Mouse (Mus musculus): Measurements from ENCODE around the gene Pemt. TPM values are rescaled to one million over a fixed set of nuclear protein-coding genes. Genes with fewer than 3 reads are reported as not detected.

Pemt gene
- polyA plus RNA-seq, 1 experiment from 2014 or later: 3.9 TPM

DNA sequence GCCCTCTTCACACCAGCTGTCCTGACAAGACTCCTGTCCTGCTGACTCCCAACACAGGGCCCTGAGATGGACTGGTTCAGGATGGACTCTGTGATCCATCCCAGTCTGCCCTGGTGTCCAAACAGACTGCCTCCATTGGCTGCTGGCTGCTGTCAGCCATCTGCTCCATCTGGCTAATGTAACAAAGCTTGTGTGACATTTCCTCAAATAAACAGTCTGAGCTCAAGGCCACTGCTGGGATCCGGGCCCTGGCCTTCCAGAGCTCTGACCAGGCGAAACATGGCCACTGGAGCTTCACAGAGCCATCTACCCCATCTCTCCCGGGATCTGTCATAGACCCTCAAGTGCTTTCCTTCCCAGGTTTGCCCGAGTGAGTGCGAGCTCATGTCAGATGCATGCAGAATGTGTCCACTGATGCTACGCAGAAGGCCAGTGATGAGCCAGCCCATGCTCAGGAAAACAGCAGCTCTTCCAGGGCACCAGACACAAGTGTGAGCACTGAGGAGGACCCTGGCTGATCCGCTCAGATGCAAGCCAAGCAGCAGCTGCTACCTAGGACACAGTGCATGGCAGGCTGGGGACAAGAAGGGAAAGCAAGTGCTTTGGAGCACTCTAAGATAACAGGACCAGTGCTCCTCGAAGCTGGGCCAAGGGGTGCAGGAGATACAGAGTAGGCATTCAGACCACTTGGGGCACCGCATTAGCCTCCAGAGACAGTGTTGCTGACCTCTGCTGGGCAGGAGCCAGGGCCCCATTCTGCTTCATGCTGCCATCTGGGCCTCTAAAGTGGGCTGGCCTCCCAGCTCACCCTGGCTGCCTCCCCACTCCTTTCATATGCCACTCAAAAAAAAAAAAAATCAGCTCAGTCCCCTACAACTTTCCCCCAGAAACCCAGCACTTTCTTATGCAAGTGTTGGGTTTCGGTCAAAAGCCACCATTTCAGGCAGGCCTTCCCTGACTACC is 18.1 kb downstream of the Pemt start:
- no peaks in the 10 kb centered on the region for H3K9me3 ChIP-seq
- no peak for ATAC-seq (ENCODE audit: insufficient number of reproducible peaks, insufficient read depth, low FRiP score, low TSS enrichment, low read depth)
- H3K4me3 ChIP-seq (replicated peaks): no peak overlapping the region
- 0 out of 2 replicates have a peak, but pooled peaks cover 4% of the 10 kb centered on the region for H3K27me3 ChIP-seq
- H3K27ac ChIP-seq: no peak overlapping the region
- peaks cover 3% of the 10 kb centered on the region for H3K4me1 ChIP-seq (replicated peaks)
- no peak overlapping the region for H3K4me2 ChIP-seq
- 70% methylated on average over 10 of the region's 10 CpGs for whole genome bisulfite sequencing
- no peaks in the 10 kb centered on the region for H3K36me3 ChIP-seq
- H3K9ac ChIP-seq (replicated peaks): no peak overlapping the region; the same call in 1 of the 2 replicates

DNA sequence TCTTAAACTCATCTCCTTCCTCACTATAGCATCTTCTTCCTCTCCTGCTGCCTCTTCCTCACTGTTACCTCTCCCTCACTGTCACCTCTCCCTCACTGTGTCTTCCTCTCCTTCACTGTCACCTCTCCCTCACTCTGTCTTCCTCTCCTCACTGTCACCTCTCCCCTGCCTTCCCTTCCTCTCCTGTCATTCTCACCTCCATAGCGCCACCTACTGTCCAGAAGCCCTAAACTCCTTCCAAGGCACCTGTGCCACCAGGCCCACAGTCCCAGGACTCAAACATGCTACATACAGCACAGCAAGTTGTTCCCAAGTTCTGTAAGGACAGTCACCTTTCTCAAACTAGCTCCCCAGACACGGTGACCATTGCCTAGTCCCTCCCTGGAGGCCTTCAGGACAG is 19.0 kb downstream of the Pemt start:
- H3K27ac ChIP-seq: no peak overlapping the region
- no peak overlapping the region for H3K4me3 ChIP-seq (replicated peaks)
- no peaks in the 10 kb centered on the region for H3K36me3 ChIP-seq
- 12% methylated on average over 2 of the region's 2 CpGs for WGBS
- 0 out of 2 replicates have a peak, but pooled peaks cover 4% of the 10 kb centered on the region for H3K27me3 ChIP-seq
- no peak overlapping the region for H3K9ac ChIP-seq (replicated peaks)
- peaks cover 3% of the 10 kb centered on the region for H3K4me1 ChIP-seq (replicated peaks)
- no peak overlapping the region for H3K4me2 ChIP-seq
- no peaks in the 10 kb centered on the region for H3K9me3 ChIP-seq
- no peak for ATAC-seq (ENCODE audit: insufficient number of reproducible peaks, insufficient read depth, low FRiP score, low TSS enrichment, low read depth)

DNA sequence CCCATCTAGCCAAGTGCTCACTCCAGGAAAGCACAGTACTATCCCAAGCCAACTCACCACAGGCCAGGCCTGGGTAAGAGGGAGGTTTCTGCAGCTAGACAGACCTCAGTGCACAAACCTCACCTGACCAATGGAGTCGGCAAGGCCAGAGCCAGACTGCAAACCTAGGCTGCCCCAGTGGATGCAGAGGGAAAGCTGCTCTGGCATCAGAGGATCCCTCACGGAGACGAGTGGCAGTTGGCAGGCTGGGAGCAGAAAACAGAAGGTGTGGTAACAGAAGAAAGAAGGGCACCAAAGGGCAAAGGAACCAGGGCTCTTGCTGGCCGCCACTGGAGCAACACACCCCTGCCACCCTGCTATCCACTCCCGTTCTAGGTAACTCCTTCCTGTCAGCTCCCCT is 20.1 kb downstream of the Pemt start:
- ATAC-seq (ENCODE audit: insufficient number of reproducible peaks, insufficient read depth, low FRiP score, low TSS enrichment, low read depth): no peak

DNA sequence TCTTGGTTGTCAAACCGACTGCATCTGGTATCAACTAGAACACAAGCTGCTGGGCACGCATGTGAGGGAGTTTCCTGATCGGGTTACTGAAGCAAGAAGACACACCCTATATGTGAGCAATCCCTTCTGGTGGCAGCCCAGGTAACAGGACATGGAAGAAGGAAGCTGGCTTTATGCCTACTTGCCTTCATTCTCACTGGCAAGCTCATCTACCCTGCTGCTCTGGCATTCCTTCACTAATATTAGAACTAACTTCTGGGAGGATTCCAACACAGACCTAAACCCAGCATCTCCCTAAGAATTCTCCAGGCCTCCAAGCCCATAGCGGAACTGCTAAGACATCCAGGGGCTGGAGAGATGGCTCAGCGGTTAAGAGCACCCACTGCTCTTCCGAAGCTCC is 25.1 kb downstream of the Pemt start:
- no peak overlapping the region for H3K9ac ChIP-seq (replicated peaks)
- H3K27ac ChIP-seq: no peak overlapping the region
- ATAC-seq (ENCODE audit: insufficient number of reproducible peaks, insufficient read depth, low FRiP score, low TSS enrichment, low read depth): no peak
- peaks cover 5% of the 10 kb centered on the region; the same call in 1 of the 2 replicates for H3K4me1 ChIP-seq (replicated peaks)
- 0 out of 2 replicates have a peak, but pooled peaks cover 3% of the 10 kb centered on the region for H3K27me3 ChIP-seq
- WGBS: 79% methylated on average over 6 of the region's 6 CpGs
- no peaks in the 10 kb centered on the region for H3K36me3 ChIP-seq
- no peak overlapping the region for H3K4me3 ChIP-seq (replicated peaks)
- H3K4me2 ChIP-seq: no peak overlapping the region
- no peaks in the 10 kb centered on the region for H3K9me3 ChIP-seq

More for the DNA sequence above, 20.1 kb downstream of the Pemt start:
- Histone ChIP-seq H3K27ac (no peak overlapping the region), H3K4me2 (no peak overlapping the region), H3K9me3 (no peaks in the 10 kb centered on the region), H3K4me1 (replicated peaks) (peaks cover 3% of the 10 kb centered on the region), H3K9ac (replicated peaks) (no peak overlapping the region), H3K36me3 (no peaks in the 10 kb centered on the region), H3K27me3 (0 out of 2 replicates have a peak, but pooled peaks cover 4% of the 10 kb centered on the region), H3K4me3 (replicated peaks) (no peak overlapping the region)
- 64% methylated on average over 5 of the region's 5 CpGs for WGBS

DNA sequence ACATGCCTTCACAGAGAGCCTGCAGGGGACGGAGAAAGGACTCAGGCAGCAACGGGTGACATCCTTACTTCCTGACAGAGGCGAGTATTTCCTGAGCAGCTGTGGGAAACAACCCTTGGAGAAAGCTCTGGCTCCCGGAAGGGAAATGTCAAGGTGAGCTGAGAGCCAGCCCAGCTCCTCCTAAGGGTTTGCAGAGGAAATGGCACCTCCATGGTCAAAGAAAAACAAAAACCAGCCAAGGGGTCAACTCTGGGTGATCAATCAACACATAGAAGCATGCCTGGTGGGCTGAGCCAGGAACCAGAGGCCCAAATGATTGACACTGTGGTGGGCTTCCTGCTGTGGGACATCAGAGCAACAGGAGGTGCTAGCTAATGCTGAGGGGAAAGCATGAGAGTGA is 29.6 kb downstream of the Pemt start:
- Histone ChIP-seq H3K9me3 (no peaks in the 10 kb centered on the region), H3K4me3 (replicated peaks) (no peak overlapping the region), H3K4me1 (replicated peaks) (peaks cover 5% of the 10 kb centered on the region; the same call in 1 of the 2 replicates), H3K27me3 (no peaks in the 10 kb centered on the region), H3K27ac (no peak overlapping the region), H3K9ac (replicated peaks) (no peak overlapping the region), H3K4me2 (no peak overlapping the region), H3K36me3 (no peaks in the 10 kb centered on the region)
- ATAC-seq (ENCODE audit: insufficient number of reproducible peaks, insufficient read depth, low FRiP score, low TSS enrichment, low read depth): no peak
- 26% methylated on average over 4 of the region's 4 CpGs for WGBS

DNA sequence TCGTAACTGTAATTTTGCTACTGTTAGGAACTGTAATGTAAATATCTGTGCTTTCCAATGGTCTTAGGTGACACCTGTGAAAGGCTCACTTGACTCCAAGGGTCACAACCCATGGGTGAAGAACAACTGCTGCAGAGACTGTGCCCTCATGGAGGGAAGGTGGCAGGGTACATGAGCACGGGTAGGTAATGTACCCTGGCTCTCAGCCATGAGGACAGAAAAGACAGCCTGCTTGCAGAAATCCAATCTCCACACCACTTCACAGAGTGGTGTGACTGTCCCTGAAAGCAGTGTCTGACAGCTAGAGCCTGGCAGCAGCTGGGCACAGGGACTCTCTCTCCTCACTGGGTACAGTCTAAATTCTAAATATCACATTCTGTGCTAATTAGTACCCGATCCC is 34.8 kb downstream of the Pemt start:
- Histone ChIP-seq H3K9me3 (no peaks in the 10 kb centered on the region), H3K36me3 (no peaks in the 10 kb centered on the region), H3K27me3 (no peaks in the 10 kb centered on the region), H3K4me1 (replicated peaks) (no peaks in the 10 kb centered on the region; the same call in 1 of the 2 replicates), H3K4me2 (no peak overlapping the region), H3K27ac (no peak overlapping the region), H3K4me3 (replicated peaks) (no peak overlapping the region), H3K9ac (replicated peaks) (no peak overlapping the region)
- WGBS: 92% methylated on average over 3 of the region's 3 CpGs
- no peak for ATAC-seq (ENCODE audit: insufficient number of reproducible peaks, insufficient read depth, low FRiP score, low TSS enrichment, low read depth)

DNA sequence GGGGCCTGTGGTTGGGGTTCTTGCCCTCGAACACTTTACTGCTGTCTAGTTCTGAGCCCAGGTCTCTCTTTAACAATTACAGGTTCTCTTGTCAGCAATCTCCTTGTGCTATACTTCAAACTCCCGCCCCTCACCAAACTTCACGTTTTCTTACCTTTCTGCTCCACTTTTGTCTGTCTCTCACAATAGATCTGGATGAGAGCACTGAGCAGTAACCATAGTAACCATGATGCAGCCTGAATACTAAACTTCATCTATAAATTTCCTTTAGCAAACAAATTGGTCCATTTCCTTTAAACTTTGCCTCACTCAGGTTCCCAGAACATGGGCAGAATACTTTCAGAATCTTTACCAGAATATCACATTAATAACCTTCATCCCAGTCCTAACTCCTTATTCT is 36.8 kb downstream of the Pemt start:
- 86% methylated on average over 3 of the region's 3 CpGs for WGBS
- ATAC-seq (ENCODE audit: insufficient number of reproducible peaks, insufficient read depth, low FRiP score, low TSS enrichment, low read depth): no peak
- Histone ChIP-seq H3K9me3 (no peaks in the 10 kb centered on the region), H3K27me3 (no peaks in the 10 kb centered on the region), H3K4me3 (replicated peaks) (no peak overlapping the region), H3K27ac (no peak overlapping the region), H3K9ac (replicated peaks) (no peak overlapping the region), H3K4me1 (replicated peaks) (no peaks in the 10 kb centered on the region), H3K4me2 (no peak overlapping the region), H3K36me3 (no peaks in the 10 kb centered on the region)

DNA sequence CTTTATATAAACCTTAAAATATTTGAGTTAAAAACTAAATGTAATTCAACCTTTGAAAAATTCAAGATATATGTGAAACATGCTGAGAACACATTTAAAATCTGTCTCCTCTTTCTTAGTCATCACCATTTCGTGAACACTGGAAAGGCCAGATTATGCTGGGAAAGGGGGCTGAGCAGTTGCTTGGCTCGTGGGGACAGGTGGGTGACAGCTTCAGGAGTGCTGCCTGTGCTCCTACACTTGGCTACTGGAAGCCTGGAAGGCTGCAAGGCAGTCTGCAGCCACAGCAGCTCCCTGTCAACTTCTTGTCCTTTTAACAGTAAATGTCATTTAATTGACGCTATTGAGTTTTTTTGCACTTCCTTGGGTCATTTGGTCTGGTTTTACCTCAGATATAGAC is 40.4 kb downstream of the Pemt start:
- Histone ChIP-seq H3K4me3 (replicated peaks) (no peak overlapping the region), H3K4me1 (replicated peaks) (no peaks in the 10 kb centered on the region), H3K9me3 (no peaks in the 10 kb centered on the region), H3K27ac (no peak overlapping the region), H3K27me3 (no peaks in the 10 kb centered on the region), H3K4me2 (no peak overlapping the region), H3K36me3 (no peaks in the 10 kb centered on the region), H3K9ac (replicated peaks) (no peak overlapping the region)
- no peak for ATAC-seq (ENCODE audit: insufficient number of reproducible peaks, insufficient read depth, low FRiP score, low TSS enrichment, low read depth)
- 71% methylated on average over 3 of the region's 3 CpGs for WGBS

DNA sequence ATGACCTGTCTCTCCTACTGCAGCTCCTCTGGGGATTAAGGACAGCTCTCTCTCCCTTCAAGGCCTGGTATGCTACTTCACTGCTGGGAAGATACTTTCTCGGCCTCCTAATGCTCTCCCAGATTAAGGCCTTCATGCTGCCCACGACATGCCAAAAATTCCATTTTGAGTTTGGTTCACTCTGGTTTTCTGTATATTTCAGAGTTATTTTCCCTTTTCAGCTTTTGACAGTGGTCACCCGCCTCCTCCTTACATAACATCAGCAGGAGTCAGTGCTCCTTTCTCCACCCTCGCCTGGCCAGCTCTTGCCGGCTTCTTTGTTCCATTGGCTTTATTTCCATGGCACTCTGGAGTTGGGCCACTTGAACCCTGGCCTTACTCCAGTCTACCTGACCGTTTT is 41.6 kb downstream of the Pemt start:
- Histone ChIP-seq H3K4me1 (replicated peaks) (no peaks in the 10 kb centered on the region), H3K27ac (no peak overlapping the region), H3K36me3 (no peaks in the 10 kb centered on the region), H3K4me2 (no peak overlapping the region), H3K27me3 (no peaks in the 10 kb centered on the region), H3K9ac (replicated peaks) (no peak overlapping the region), H3K4me3 (replicated peaks) (no peak overlapping the region), H3K9me3 (no peaks in the 10 kb centered on the region)
- 82% methylated on average over 6 of the region's 6 CpGs for WGBS
- ATAC-seq (ENCODE audit: insufficient number of reproducible peaks, insufficient read depth, low FRiP score, low TSS enrichment, low read depth): no peak

DNA sequence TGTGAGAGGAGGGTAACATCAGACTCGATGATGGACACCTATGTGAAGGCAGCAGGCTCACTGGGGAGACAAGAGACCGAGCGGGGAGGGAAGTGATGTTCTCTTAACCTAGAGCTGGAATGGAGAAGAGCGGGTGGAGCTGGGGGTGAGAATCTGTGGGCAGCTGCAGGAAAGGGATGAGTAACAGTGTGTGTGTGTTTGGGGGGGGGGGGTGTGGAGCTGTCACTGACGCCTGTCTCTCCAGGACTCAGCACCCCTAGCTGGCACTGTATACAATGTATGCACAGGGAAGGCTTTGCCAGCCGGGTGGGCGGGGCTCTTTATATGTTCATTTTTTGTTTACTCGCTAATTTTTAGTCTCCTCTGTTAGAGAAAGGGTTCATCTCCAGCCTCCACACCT is 42.5 kb downstream of the Pemt start:
- no peaks in the 10 kb centered on the region for H3K4me1 ChIP-seq (replicated peaks)
- no peaks in the 10 kb centered on the region for H3K27me3 ChIP-seq
- H3K9me3 ChIP-seq: no peaks in the 10 kb centered on the region
- H3K36me3 ChIP-seq: no peaks in the 10 kb centered on the region
- no peak overlapping the region for H3K27ac ChIP-seq
- H3K4me2 ChIP-seq: no peak overlapping the region
- no peak for ATAC-seq (ENCODE audit: insufficient number of reproducible peaks, insufficient read depth, low FRiP score, low TSS enrichment, low read depth)
- no peak overlapping the region for H3K9ac ChIP-seq (replicated peaks)
- 84% methylated on average over 8 of the region's 8 CpGs for WGBS
- no peak overlapping the region for H3K4me3 ChIP-seq (replicated peaks)

DNA sequence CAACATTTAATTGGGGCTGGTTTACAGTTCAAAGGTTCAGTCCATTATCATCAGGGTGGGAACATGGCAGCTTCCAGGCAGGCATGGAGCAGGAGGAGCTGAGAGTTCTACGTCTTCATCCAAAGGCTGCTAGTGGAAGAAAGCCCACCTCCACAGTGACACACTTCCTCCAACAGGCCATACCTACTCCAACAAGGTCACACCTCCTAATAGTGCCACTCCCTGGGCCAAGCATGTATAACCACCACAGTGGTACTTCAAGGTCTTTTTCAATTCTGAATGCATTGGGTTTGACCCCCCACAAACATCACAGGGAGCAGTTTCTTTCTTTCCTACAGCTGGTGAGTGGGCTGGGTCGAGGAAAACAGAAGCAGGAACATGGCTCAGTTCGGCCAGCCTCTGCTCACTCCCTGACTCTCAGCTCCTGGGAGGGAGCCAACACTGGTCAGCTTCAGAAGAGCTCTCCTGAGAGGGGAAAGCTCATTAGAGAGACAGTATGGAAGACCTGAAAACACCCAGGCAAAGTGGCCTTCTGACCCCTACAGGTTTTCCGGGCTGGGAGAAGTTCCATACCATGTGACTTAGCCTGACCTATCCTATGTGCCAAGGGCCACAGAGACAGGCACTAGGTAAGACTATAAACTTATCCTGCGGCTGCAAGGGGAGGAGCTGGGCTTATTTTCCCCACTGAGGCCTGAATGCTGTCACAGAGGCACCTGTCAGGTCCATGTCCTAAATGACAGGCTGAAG is 44.9 kb downstream of the Pemt start:
- Histone ChIP-seq H3K4me1 (replicated peaks) (no peaks in the 10 kb centered on the region), H3K9me3 (no peaks in the 10 kb centered on the region), H3K4me3 (replicated peaks) (no peak overlapping the region), H3K4me2 (no peak overlapping the region), H3K36me3 (no peaks in the 10 kb centered on the region), H3K9ac (replicated peaks) (no peak overlapping the region), H3K27me3 (no peaks in the 10 kb centered on the region), H3K27ac (no peak overlapping the region)
- no peak for ATAC-seq (ENCODE audit: insufficient number of reproducible peaks, insufficient read depth, low FRiP score, low TSS enrichment, low read depth)
- WGBS: 78% methylated on average over 5 of the region's 5 CpGs
